Mouse (Mus musculus) heart, postnatal 0 days (tissue): Measurements from ENCODE around the gene Gm13285. TPM values are rescaled to one million over a fixed set of nuclear protein-coding genes. Genes with fewer than 3 reads are reported as not detected.

ENCODE experiments used
- ATAC-seq: fragments of 200-750 bp; cut with Nextera tagmentation; 2 replicates; pipeline ENCODE4 v1.8.0; 2017; ENCODE audit warnings: low read depth, moderate number of reproducible peaks, moderate library complexity; ENCODE audit not compliant: insufficient read depth
- DNase-seq: peaks from one replicate; pipeline ENCODE4 v3.0.0-alpha.2; 2016; ENCODE audit warnings: low spot score
- H3K27ac ChIP-seq: fragments of 300-500 bp; sonication (generic); 2 replicates; pipeline ENCODE4 v1.5.1; 2014; ENCODE audit warnings: low read depth, mild to moderate bottlenecking
- H3K27me3 ChIP-seq: fragments of 300-500 bp; sonication (generic); 2 replicates; pipeline ENCODE4 v1.6.1; 2014; ENCODE audit warnings: low read length, mixed read lengths; ENCODE audit not compliant: control insufficient read depth, insufficient read depth
- H3K36me3 ChIP-seq: fragments of 300-500 bp; sonication (generic); replicated peaks from 2 replicates; pipeline ENCODE4 v1.6.1; 2014; ENCODE audit warnings: low read length, mixed read lengths; ENCODE audit not compliant: control insufficient read depth, insufficient read depth
- H3K4me1 ChIP-seq: fragments of 300-500 bp; sonication (generic); 2 replicates; pipeline ENCODE4 v1.6.1; 2014; ENCODE audit warnings: antibody characterized with exemption; ENCODE audit not compliant: control insufficient read depth, insufficient read depth
- H3K4me2 ChIP-seq: fragments of 300-500 bp; sonication (generic); 2 replicates; pipeline ENCODE4 v1.6.1; 2014; ENCODE audit warnings: low read depth, mild to moderate bottlenecking, low read length, moderate library complexity
- H3K4me3 ChIP-seq: fragments of 300-500 bp; sonication (generic); 2 replicates; pipeline ENCODE4 v1.5.1; 2014; ENCODE audit warnings: low read depth, low read length
- H3K9ac ChIP-seq: fragments of 300-500 bp; sonication (generic); replicated peaks from 2 replicates; pipeline ENCODE4 v1.6.1; 2014; ENCODE audit warnings: low read depth, low read length, mixed read lengths
- H3K9me3 ChIP-seq: fragments of 300-500 bp; sonication (generic); replicated peaks from 2 replicates; pipeline ENCODE4 v1.6.1; 2016; ENCODE audit warnings: low read length; ENCODE audit not compliant: control insufficient read depth
- CTCF ChIP-seq: IDR thresholded peaks from 2 replicates; pipeline ENCODE4 v1.5.1; 2016; ENCODE audit warnings: antibody characterized with exemption, control low read depth, low read depth
- EP300 ChIP-seq: IDR thresholded peaks from 2 replicates; pipeline ENCODE4 v1.6.1; 2016; ENCODE audit warnings: antibody characterized with exemption, low read depth
- WGBS: fragments of 180-500 bp; shearing (Covaris S2); extraction: QIAGEN DNeasy Blood & Tissue Kit; methylation state at CpG from one replicate; pipeline ENCODE4 v1.1.7; 2014; 5-methylcytosine and 5-hydroxymethylcytosine counted together
- polyA plus RNA-seq: library from polyadenylated mRNA; unstranded; fragments of >200 nt; fragmentation: Nextera tagmentation; extraction: Ambion mirVana; gene quantifications from 2 replicates; pipeline ENCODE4 v1.2.1, GENCODE M21; 2015
- total RNA-seq: library from RNA; depleted of rRNA; stranded (reverse); fragments of >200 nt; gene quantifications from 2 replicates; pipeline ENCODE4 v1.2.3, GENCODE M21; 2014; ENCODE audit warnings: low replicate concordance; rRNA removed

The Gm13285 gene
- total and polyA plus RNA-seq, 2 experiments from 2014 or later, result 0.50 to 0.85 TPM

GRCm38 (mm10) chr4:88849698-88850097 lies 50.2 kb downstream of the Gm13285 start, which contains the start of gene Ifna1:
Gene Ifna1 (plus strand): TSS chr4:88850087.
- 64% methylated on average over 1 of the region's 1 CpGs for WGBS
- no peak within 1 kb of the TSS for H3K4me3 ChIP-seq
- H3K4me1 ChIP-seq, result no peaks in the 10 kb centered on the region
- H3K36me3 ChIP-seq, result no peaks in the 10 kb centered on the region
- H3K27me3 ChIP-seq, result no peaks in the 10 kb centered on the region
- no peak within 1 kb of the TSS for H3K27ac ChIP-seq
- DNase-seq, result no peak
- no peak for TF ChIP-seq EP300
- no peak for TF ChIP-seq CTCF
- ATAC-seq, result no peak
- no peaks in the 10 kb centered on the region for H3K9me3 ChIP-seq
- H3K9ac ChIP-seq, result no peak within 1 kb of the TSS
- H3K4me2 ChIP-seq, result no peak within 1 kb of the TSS

Other genes with a start within 250 kb of the Gm13285 start
Only the 30 nearest of the 31 such genes appear.
- not detected in 2 replicates for gene Ifna14, start 227.9 kb upstream of the Gm13285 start, total RNA-seq
- not detected in 2 replicates for gene Ifna14, start 227.9 kb upstream of the Gm13285 start, polyA plus RNA-seq
- not detected in 2 replicates for gene Ifna9, start 207.3 kb upstream of the Gm13285 start, total RNA-seq
- gene Ifna9, start 207.3 kb upstream of the Gm13285 start, polyA plus RNA-seq, result not detected in 2 replicates
- gene Ifna12, start 196.3 kb upstream of the Gm13285 start, total RNA-seq, result not detected in 2 replicates
- not detected in 2 replicates for gene Ifna12, start 196.3 kb upstream of the Gm13285 start, polyA plus RNA-seq
- gene C87499, start 165.3 kb upstream of the Gm13285 start, total RNA-seq, result not detected in 2 replicates
- gene C87499, start 165.3 kb upstream of the Gm13285 start, polyA plus RNA-seq, result not detected in 2 replicates
- not detected in 2 replicates for gene Ifna13, start 155.2 kb upstream of the Gm13285 start, total RNA-seq
- gene Ifna13, start 155.2 kb upstream of the Gm13285 start, polyA plus RNA-seq, result not detected in 2 replicates
- gene Ifna16, start 122.7 kb upstream of the Gm13285 start, total RNA-seq, result not detected in 2 replicates
- not detected in 2 replicates for gene Ifna16, start 122.7 kb upstream of the Gm13285 start, polyA plus RNA-seq
- not detected in 2 replicates for gene Ifna2, start 115.8 kb upstream of the Gm13285 start, total RNA-seq
- gene Ifna2, start 115.8 kb upstream of the Gm13285 start, polyA plus RNA-seq, result not detected in 2 replicates
- not detected in 2 replicates for gene Ifnab, start 108.3 kb upstream of the Gm13285 start, total RNA-seq
- not detected in 2 replicates for gene Ifnab, start 108.3 kb upstream of the Gm13285 start, polyA plus RNA-seq
- 0.69 and 0.81 TPM in 2 replicates for gene Gm26566, start 77.9 kb upstream of the Gm13285 start, total RNA-seq
- 0.52 and 0.66 TPM in 2 replicates for gene Gm26566, start 77.9 kb upstream of the Gm13285 start, polyA plus RNA-seq
- gene Klhl9, start 77.2 kb upstream of the Gm13285 start, total RNA-seq, result 115 and 134 TPM in 2 replicates
- gene Klhl9, start 77.2 kb upstream of the Gm13285 start, polyA plus RNA-seq, result 65.9 and 66.7 TPM in 2 replicates
- not detected in 2 replicates for gene Gm13271, start 44.8 kb upstream of the Gm13285 start, total RNA-seq
- not detected in 2 replicates for gene Gm13271, start 44.8 kb upstream of the Gm13285 start, polyA plus RNA-seq
- not detected in 2 replicates for gene Gm13283, start 39.5 kb upstream of the Gm13285 start, total RNA-seq
- gene Gm13283, start 39.5 kb upstream of the Gm13285 start, polyA plus RNA-seq, result 0.25 and 0.46 TPM in 2 replicates
- not detected in 2 replicates for gene Gm13290, start 25.8 kb upstream of the Gm13285 start, total RNA-seq
- 0.20 TPM in 1 of 2 replicates, not detected in the other for gene Gm13290, start 25.8 kb upstream of the Gm13285 start, polyA plus RNA-seq
- gene Gm13289, start 22.7 kb upstream of the Gm13285 start, total RNA-seq, result not detected in 2 replicates
- not detected in 2 replicates for gene Gm13289, start 22.7 kb upstream of the Gm13285 start, polyA plus RNA-seq
- not detected in 2 replicates for gene Gm13272, start 19.8 kb upstream of the Gm13285 start, total RNA-seq
- gene Gm13272, start 19.8 kb upstream of the Gm13285 start, polyA plus RNA-seq, result not detected in 2 replicates
- gene Ifnz, start 17.5 kb upstream of the Gm13285 start, total RNA-seq, result not detected in 2 replicates
- 0.22 and 0.41 TPM in 2 replicates for gene Ifnz, start 17.5 kb upstream of the Gm13285 start, polyA plus RNA-seq
- gene Gm13276, start 14.0 kb upstream of the Gm13285 start, total RNA-seq, result not detected in 2 replicates
- gene Gm13276, start 14.0 kb upstream of the Gm13285 start, polyA plus RNA-seq, result not detected in 2 replicates
- not detected in 2 replicates for gene Gm13277, start 11.0 kb upstream of the Gm13285 start, total RNA-seq
- gene Gm13277, start 11.0 kb upstream of the Gm13285 start, polyA plus RNA-seq, result not detected in 2 replicates
- gene Gm13278, start 8.1 kb upstream of the Gm13285 start, total RNA-seq, result not detected in 2 replicates
- not detected in 2 replicates for gene Gm13278, start 8.1 kb upstream of the Gm13285 start, polyA plus RNA-seq
- gene Gm13275, start 5.2 kb upstream of the Gm13285 start, total RNA-seq, result not detected in 2 replicates
- gene Gm13275, start 5.2 kb upstream of the Gm13285 start, polyA plus RNA-seq, result not detected in 2 replicates
- gene Gm13279, start 2.3 kb upstream of the Gm13285 start, total RNA-seq, result not detected in 2 replicates
- gene Gm13279, start 2.3 kb upstream of the Gm13285 start, polyA plus RNA-seq, result not detected in 2 replicates
- gene Gm13287, start 3.6 kb downstream of the Gm13285 start, total RNA-seq, result not detected in 2 replicates
- not detected in 2 replicates for gene Gm13287, start 3.6 kb downstream of the Gm13285 start, polyA plus RNA-seq
- not detected in 2 replicates for gene Gm13288, start 5.9 kb downstream of the Gm13285 start, total RNA-seq
- not detected in 2 replicates for gene Gm13288, start 5.9 kb downstream of the Gm13285 start, polyA plus RNA-seq
- gene Ifna7, start 16.6 kb downstream of the Gm13285 start, total RNA-seq, result not detected in 2 replicates
- gene Ifna7, start 16.6 kb downstream of the Gm13285 start, polyA plus RNA-seq, result not detected in 2 replicates
- not detected in 2 replicates for gene Ifna11, start 20.3 kb downstream of the Gm13285 start, total RNA-seq
- not detected in 2 replicates for gene Ifna11, start 20.3 kb downstream of the Gm13285 start, polyA plus RNA-seq
- not detected in 2 replicates for gene Ifna6, start 27.8 kb downstream of the Gm13285 start, total RNA-seq
- gene Ifna6, start 27.8 kb downstream of the Gm13285 start, polyA plus RNA-seq, result not detected in 2 replicates
- gene Ifna5, start 35.9 kb downstream of the Gm13285 start, total RNA-seq, result not detected in 2 replicates
- gene Ifna5, start 35.9 kb downstream of the Gm13285 start, polyA plus RNA-seq, result not detected in 2 replicates
- gene Ifna4, start 42.2 kb downstream of the Gm13285 start, total RNA-seq, result not detected in 2 replicates
- gene Ifna4, start 42.2 kb downstream of the Gm13285 start, polyA plus RNA-seq, result not detected in 2 replicates
- gene Ifna1, start 50.4 kb downstream of the Gm13285 start, total RNA-seq, result not detected in 2 replicates
- gene Ifna1, start 50.4 kb downstream of the Gm13285 start, polyA plus RNA-seq, result not detected in 2 replicates
- gene Ifne, start 80.5 kb downstream of the Gm13285 start, total RNA-seq, result not detected in 2 replicates
- not detected in 2 replicates for gene Ifne, start 80.5 kb downstream of the Gm13285 start, polyA plus RNA-seq